Mouse (Mus musculus) layer of hippocampus, adult 2 months (tissue): ENCODE results near the gene Traf7. TPM values are rescaled to one million over a fixed set of nuclear protein-coding genes. Genes with fewer than 3 reads are reported as not detected.

Source experiments
- DNase-seq, 2 experiments: peaks; one replicate each; pipeline ENCODE4 v3.0.0; 2022; ENCODE audit warnings: low spot score in 2 of 2
- H3K27ac ChIP-seq: fragments of 200-600 bp; 2 replicates; pipeline ENCODE4 v1.8.1; 2022
- H3K4me3 ChIP-seq: fragments of 200-600 bp; 2 replicates; pipeline ENCODE4 v1.8.1; 2022; ENCODE audit warnings: mild to moderate bottlenecking
- CTCF ChIP-seq: fragments of 200-600 bp; conservative IDR thresholded peaks from 2 replicates; pipeline ENCODE4 v1.8.1; 2022; ENCODE audit warnings: antibody characterized with exemption, mild to moderate bottlenecking, moderate library complexity
- long read RNA-seq, 2 experiments: library from polyadenylated mRNA; stranded (forward); transcript quantifications; one replicate each; pipeline ENCODE4 v2.0.0; 2021; ENCODE audit warnings: borderline mapping rate in 2 of 2
- total RNA-seq, 2 experiments: library from RNA; stranded (reverse); gene quantifications; 2 replicates each; pipeline ENCODE4 v1.2.3; 2021

Traf7 gene
- 10 to 100 TPM; 87.9 to 95.5 TPM for total RNA-seq
- long read RNA-seq, experiment 1, transcript Traf7-215 (21 exons, 3,003 nt), result major isoform, 10 of 46 reads
- long read RNA-seq, experiment 1, partial matches to known transcripts, result 5 of 46 reads
- long read RNA-seq, experiment 1, other reads (novel, unspliced or antisense), result 29 of 46 reads
- long read RNA-seq, experiment 2, transcript Traf7-215 (21 exons, 3,003 nt), result major isoform, 11 of 69 reads
- long read RNA-seq, experiment 2, partial matches to known transcripts, result 9 of 69 reads
- long read RNA-seq, experiment 2, other reads (novel, unspliced or antisense), result 45 of 69 reads

GRCm38 (mm10) chr17:24527723-24528559 lies at the start of gene Traf7:
Traf7 (minus strand) TSS chr17:24527938.
- peak within 1 kb of the TSS; percentile 91 for H3K27ac ChIP-seq
- no peak for TF ChIP-seq CTCF
- peak within 1 kb of the TSS; percentile 95 for H3K4me3 ChIP-seq
- DNase-seq, result peak; percentile 91 to 99

DNA sequence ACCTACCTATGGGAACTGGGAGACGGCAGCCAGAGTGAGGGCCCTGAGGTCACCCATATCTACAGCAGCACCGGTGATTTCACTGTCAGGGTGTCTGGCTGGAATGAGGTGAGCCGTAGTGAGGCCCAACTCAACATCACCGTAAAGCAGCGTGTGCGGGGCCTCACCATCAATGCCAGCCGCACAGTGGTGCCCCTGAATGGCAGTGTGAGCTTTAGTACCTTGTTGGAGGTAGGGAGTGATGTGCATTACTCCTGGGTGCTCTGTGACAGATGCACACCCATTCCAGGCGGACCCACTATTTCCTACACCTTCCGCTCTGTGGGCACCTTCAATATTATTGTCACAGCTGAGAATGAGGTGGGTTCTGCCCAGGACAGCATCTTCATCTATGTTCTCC lies 46.1 kb upstream of the Traf7 start:
- H3K4me3 ChIP-seq, result no peak overlapping the region
- DNase-seq, result no peak
- no peak overlapping the region for H3K27ac ChIP-seq
- TF ChIP-seq CTCF, result no peak

GRCm38 (mm10) chr17:24572651-24573245 lies 45.0 kb upstream of the Traf7 start:
- DNase-seq, result no peak

DNA sequence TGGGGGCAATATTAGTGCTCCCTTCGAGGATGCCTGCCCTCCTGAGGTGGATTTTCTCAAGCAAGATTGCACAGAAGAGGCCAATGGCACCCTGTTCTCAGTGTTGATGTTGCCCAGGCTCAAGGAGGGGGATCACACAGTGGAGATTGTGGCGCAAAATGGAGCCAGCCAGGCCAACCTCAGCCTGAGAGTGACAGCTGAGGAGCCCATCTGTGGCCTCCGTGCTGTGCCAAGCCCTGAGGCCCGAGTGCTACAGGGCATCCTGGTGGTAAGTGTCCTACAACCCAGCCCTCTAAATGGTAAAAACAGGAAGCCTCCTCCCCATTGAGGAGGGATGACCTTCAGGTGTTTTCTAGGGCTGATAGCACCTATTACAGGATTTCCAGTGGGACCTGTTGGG lies 42.1 kb upstream of the Traf7 start:
- no peak for TF ChIP-seq CTCF
- no peak overlapping the region for H3K27ac ChIP-seq
- H3K4me3 ChIP-seq, result no peak overlapping the region
- no peak for DNase-seq

More at GRCm38 (mm10) chr17:24572651-24573245, 45.0 kb upstream of the Traf7 start:
- H3K27ac ChIP-seq, result no peak overlapping the region
- H3K4me3 ChIP-seq, result no peak overlapping the region
- TF ChIP-seq CTCF, result no peak

- no peak for TF ChIP-seq CTCF
- peak overlapping the region; percentile 46; the same call in 1 of the 2 replicates for H3K27ac ChIP-seq
- H3K4me3 ChIP-seq, result no peak overlapping the region
- no peak for DNase-seq
Measured at GRCm38 (mm10) chr17:24567034-24567779, 39.5 kb upstream of the Traf7 start.

- Histone ChIP-seq H3K4me3 (no peak overlapping the region), H3K27ac (no peak overlapping the region)
- no peak for TF ChIP-seq CTCF
- no peak for DNase-seq
Measured at GRCm38 (mm10) chr17:24565792-24566191, 38.1 kb upstream of the Traf7 start.

DNA sequence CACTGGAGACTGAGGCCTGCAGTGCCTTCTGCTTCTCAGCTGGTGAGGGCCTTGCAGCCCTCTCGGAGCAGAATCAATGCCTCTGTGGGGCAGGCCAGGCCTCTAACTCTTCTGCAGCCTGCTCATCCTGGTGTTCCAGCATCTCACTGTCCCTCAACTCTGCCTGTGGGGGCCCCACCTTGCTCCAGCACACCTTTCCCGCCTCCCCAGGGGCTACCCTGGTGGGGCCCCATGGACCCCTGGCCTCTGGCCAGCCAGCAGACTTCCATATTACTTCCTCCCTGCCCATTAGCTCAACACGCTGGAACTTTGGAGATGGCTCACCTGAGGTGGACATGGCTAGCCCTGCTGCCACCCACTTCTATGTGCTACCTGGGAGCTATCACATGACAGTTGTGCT lies 37.4 kb upstream of the Traf7 start:
- DNase-seq, result no peak
- H3K4me3 ChIP-seq, result no peak overlapping the region
- no peak overlapping the region for H3K27ac ChIP-seq
- TF ChIP-seq CTCF, result no peak

- Histone ChIP-seq H3K4me3 (no peak overlapping the region), H3K27ac (no peak overlapping the region)
- no peak for TF ChIP-seq CTCF
- no peak for DNase-seq
Measured at GRCm38 (mm10) chr17:24564422-24564821, 36.7 kb upstream of the Traf7 start.

GRCm38 (mm10) chr17:24563638-24564037 lies 35.9 kb upstream of the Traf7 start:
- H3K27ac ChIP-seq, result no peak overlapping the region
- no peak for DNase-seq
- no peak overlapping the region for H3K4me3 ChIP-seq
- no peak for TF ChIP-seq CTCF

DNA sequence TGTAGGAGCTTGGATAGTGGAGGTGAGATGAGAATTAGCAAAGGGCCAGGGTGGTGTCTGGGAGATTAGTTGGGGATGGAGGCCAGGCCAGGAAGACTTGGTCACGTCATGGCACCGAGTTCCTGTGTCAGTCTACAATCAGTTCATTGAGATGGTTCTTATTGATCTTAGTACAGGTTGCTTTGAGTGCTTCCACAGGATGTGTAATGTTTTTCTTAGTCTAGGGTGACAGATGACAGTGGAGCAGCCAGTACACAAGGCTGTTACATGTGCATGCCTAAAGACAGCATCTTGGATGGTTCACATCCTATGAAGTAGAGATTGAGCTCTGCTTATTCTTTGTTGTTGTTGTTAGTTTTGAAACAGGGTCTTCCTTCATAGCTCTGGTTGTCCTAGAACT lies 33.9 kb upstream of the Traf7 start:
- Histone ChIP-seq H3K4me3 (no peak overlapping the region), H3K27ac (0 out of 2 replicates have a peak overlapping the region, but pooled peaks have one; percentile 92)
- DNase-seq, result no peak
- no peak for TF ChIP-seq CTCF

GRCm38 (mm10) chr17:24560301-24561028 lies 32.7 kb upstream of the Traf7 start:
- DNase-seq, result no peak
- Histone ChIP-seq H3K4me3 (no peak overlapping the region), H3K27ac (peak overlapping the region; percentile 92; the same call in 1 of the 2 replicates)
- TF ChIP-seq CTCF, result no peak

DNA sequence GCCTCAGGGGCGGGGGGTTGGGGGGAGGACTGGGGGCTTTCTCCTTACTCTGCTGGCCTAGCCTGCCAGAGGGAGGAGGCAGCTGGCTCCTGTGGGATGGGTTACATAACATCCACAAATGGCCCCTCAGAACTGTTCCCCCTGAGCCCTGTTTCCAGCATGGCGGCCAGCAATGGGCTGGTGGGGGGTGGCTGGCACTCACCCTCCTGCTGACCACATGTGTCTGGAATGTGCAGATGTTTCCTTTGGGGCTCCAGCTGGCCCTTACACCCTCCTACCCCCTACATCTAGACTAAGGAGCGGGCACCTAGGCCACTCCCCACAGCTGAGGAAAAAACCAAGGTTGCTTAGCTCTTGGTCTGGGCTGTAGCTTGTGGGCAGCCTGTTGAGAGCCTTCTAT lies 31.4 kb upstream of the Traf7 start:
- no peak for TF ChIP-seq CTCF
- Histone ChIP-seq H3K4me3 (no peak overlapping the region; the same call in 1 of the 2 replicates), H3K27ac (peak overlapping the region; percentile 92)
- no peak for DNase-seq
